Mouse (Mus musculus): ENCODE data around the gene Hsph1. TPM values are rescaled to one million over a fixed set of nuclear protein-coding genes. Genes with fewer than 3 reads are reported as not detected.

Hsph1 gene
- polyA plus RNA-seq, 1 experiment from 2014 or later, result 19.4 TPM

GRCm38 (mm10) chr5:149587327-149587895 is 48.8 kb downstream of the Hsph1 start:
- H3K27me3 ChIP-seq (ENCODE audit: control insufficient read depth, insufficient read depth, low read depth, low read length), result no peaks in the 10 kb centered on the region
- 33% methylated on average over 11 of the region's 11 CpGs for whole genome bisulfite sequencing (ENCODE audit: insufficient replicate concordance)
- H3K4me2 ChIP-seq (ENCODE audit: low read depth, low read length), result no peak overlapping the region
- H3K4me1 ChIP-seq (ENCODE audit: control insufficient read depth, low read depth, low read length), result no peaks in the 10 kb centered on the region
- H3K9ac ChIP-seq (ENCODE audit: low read depth, low read length), result no peak overlapping the region
- H3K36me3 ChIP-seq (ENCODE audit: control insufficient read depth, insufficient read depth), result no peaks in the 10 kb centered on the region
- no peak for ATAC-seq (ENCODE audit: low read depth)
- H3K27ac ChIP-seq (ENCODE audit: low read length), result no peak overlapping the region
- H3K9me3 ChIP-seq (replicated peaks; ENCODE audit: control insufficient read depth, low read length), result no peaks in the 10 kb centered on the region
- no peak overlapping the region for H3K4me3 ChIP-seq (ENCODE audit: low read depth, low read length)

GRCm38 (mm10) chr5:149585910-149586309 is 50.3 kb downstream of the Hsph1 start:
- Histone ChIP-seq H3K36me3 (ENCODE audit: control insufficient read depth, insufficient read depth) (no peaks in the 10 kb centered on the region), H3K9me3 (replicated peaks; ENCODE audit: control insufficient read depth, low read length) (no peaks in the 10 kb centered on the region), H3K4me3 (ENCODE audit: low read depth, low read length) (no peak overlapping the region), H3K4me2 (ENCODE audit: low read depth, low read length) (no peak overlapping the region), H3K27ac (ENCODE audit: low read length) (no peak overlapping the region), H3K27me3 (ENCODE audit: control insufficient read depth, insufficient read depth, low read depth, low read length) (no peaks in the 10 kb centered on the region), H3K9ac (ENCODE audit: low read depth, low read length) (no peak overlapping the region), H3K4me1 (ENCODE audit: control insufficient read depth, low read depth, low read length) (no peaks in the 10 kb centered on the region)
- ATAC-seq (ENCODE audit: low read depth), result no peak; the same call in 1 of the 2 replicates
- WGBS (ENCODE audit: insufficient replicate concordance), result 54% methylated on average over 10 of the region's 10 CpGs

GRCm38 (mm10) chr5:149585231-149585630 is 50.9 kb downstream of the Hsph1 start:
- Histone ChIP-seq H3K4me3 (ENCODE audit: low read depth, low read length) (no peak overlapping the region), H3K27ac (ENCODE audit: low read length) (no peak overlapping the region), H3K27me3 (ENCODE audit: control insufficient read depth, insufficient read depth, low read depth, low read length) (no peaks in the 10 kb centered on the region), H3K36me3 (ENCODE audit: control insufficient read depth, insufficient read depth) (no peaks in the 10 kb centered on the region), H3K4me2 (ENCODE audit: low read depth, low read length) (no peak overlapping the region), H3K4me1 (ENCODE audit: control insufficient read depth, low read depth, low read length) (no peaks in the 10 kb centered on the region), H3K9ac (ENCODE audit: low read depth, low read length) (no peak overlapping the region), H3K9me3 (replicated peaks; ENCODE audit: control insufficient read depth, low read length) (no peaks in the 10 kb centered on the region)
- WGBS (ENCODE audit: insufficient replicate concordance), result 45% methylated on average over 1 of the region's 1 CpGs
- no peak for ATAC-seq (ENCODE audit: low read depth)

- Histone ChIP-seq H3K9me3 (replicated peaks; ENCODE audit: control insufficient read depth, low read length) (no peaks in the 10 kb centered on the region), H3K4me2 (ENCODE audit: low read depth, low read length) (no peak overlapping the region), H3K9ac (ENCODE audit: low read depth, low read length) (no peak overlapping the region), H3K27me3 (ENCODE audit: control insufficient read depth, insufficient read depth, low read depth, low read length) (no peaks in the 10 kb centered on the region), H3K4me3 (ENCODE audit: low read depth, low read length) (no peak overlapping the region), H3K27ac (ENCODE audit: low read length) (no peak overlapping the region), H3K4me1 (ENCODE audit: control insufficient read depth, low read depth, low read length) (no peaks in the 10 kb centered on the region), H3K36me3 (ENCODE audit: control insufficient read depth, insufficient read depth) (no peaks in the 10 kb centered on the region)
- no peak for ATAC-seq (ENCODE audit: low read depth)
- 56% methylated on average over 8 of the region's 8 CpGs for WGBS (ENCODE audit: insufficient replicate concordance)
These were observed 52.0 kb downstream of the Hsph1 start for GRCm38 (mm10) chr5:149584154-149584655.

DNA sequence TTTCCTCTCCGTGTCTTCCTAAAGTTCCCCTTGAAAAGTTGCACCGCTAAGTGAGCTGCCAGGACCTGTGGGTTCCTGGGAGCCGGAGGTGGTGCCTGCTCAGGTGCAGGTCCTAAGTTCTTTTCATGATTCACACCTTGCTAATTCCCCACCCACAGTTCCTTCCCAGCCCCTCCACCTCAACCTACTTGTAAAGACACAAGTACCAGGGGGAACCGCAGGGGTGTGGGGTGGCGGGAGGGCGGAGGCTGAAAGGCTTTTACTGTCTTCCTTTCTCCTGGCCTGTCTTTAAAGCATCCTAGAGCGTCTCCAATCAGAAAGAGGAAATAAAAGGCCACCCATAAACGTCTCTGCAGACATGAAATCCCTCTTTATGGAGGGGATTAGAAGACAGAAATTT is 52.7 kb downstream of the Hsph1 start:
- H3K4me2 ChIP-seq (ENCODE audit: low read depth, low read length), result no peak overlapping the region
- H3K9me3 ChIP-seq (replicated peaks; ENCODE audit: control insufficient read depth, low read length), result no peaks in the 10 kb centered on the region
- no peaks in the 10 kb centered on the region for H3K27me3 ChIP-seq (ENCODE audit: control insufficient read depth, insufficient read depth, low read depth, low read length)
- no peak overlapping the region for H3K4me3 ChIP-seq (ENCODE audit: low read depth, low read length)
- H3K36me3 ChIP-seq (ENCODE audit: control insufficient read depth, insufficient read depth), result no peaks in the 10 kb centered on the region
- no peak overlapping the region for H3K9ac ChIP-seq (ENCODE audit: low read depth, low read length)
- WGBS (ENCODE audit: insufficient replicate concordance), result 33% methylated on average over 8 of the region's 8 CpGs
- no peak for ATAC-seq (ENCODE audit: low read depth)
- no peak overlapping the region for H3K27ac ChIP-seq (ENCODE audit: low read length)
- H3K4me1 ChIP-seq (ENCODE audit: control insufficient read depth, low read depth, low read length), result no peaks in the 10 kb centered on the region

GRCm38 (mm10) chr5:149582642-149583262 is 53.4 kb downstream of the Hsph1 start:
- Histone ChIP-seq H3K27me3 (ENCODE audit: control insufficient read depth, insufficient read depth, low read depth, low read length) (no peaks in the 10 kb centered on the region), H3K27ac (ENCODE audit: low read length) (no peak overlapping the region), H3K9ac (ENCODE audit: low read depth, low read length) (no peak overlapping the region), H3K36me3 (ENCODE audit: control insufficient read depth, insufficient read depth) (no peaks in the 10 kb centered on the region), H3K4me3 (ENCODE audit: low read depth, low read length) (no peak overlapping the region), H3K4me1 (ENCODE audit: control insufficient read depth, low read depth, low read length) (no peaks in the 10 kb centered on the region), H3K4me2 (ENCODE audit: low read depth, low read length) (no peak overlapping the region), H3K9me3 (replicated peaks; ENCODE audit: control insufficient read depth, low read length) (no peaks in the 10 kb centered on the region)
- ATAC-seq (ENCODE audit: low read depth), result no peak
- WGBS (ENCODE audit: insufficient replicate concordance), result 29% methylated on average over 5 of the region's 5 CpGs

- Histone ChIP-seq H3K9ac (ENCODE audit: low read depth, low read length) (no peak overlapping the region), H3K4me2 (ENCODE audit: low read depth, low read length) (no peak overlapping the region), H3K4me3 (ENCODE audit: low read depth, low read length) (no peak overlapping the region), H3K27ac (ENCODE audit: low read length) (no peak overlapping the region), H3K27me3 (ENCODE audit: control insufficient read depth, insufficient read depth, low read depth, low read length) (no peaks in the 10 kb centered on the region), H3K36me3 (ENCODE audit: control insufficient read depth, insufficient read depth) (no peaks in the 10 kb centered on the region), H3K4me1 (ENCODE audit: control insufficient read depth, low read depth, low read length) (no peaks in the 10 kb centered on the region), H3K9me3 (replicated peaks; ENCODE audit: control insufficient read depth, low read length) (no peaks in the 10 kb centered on the region)
- 30% methylated on average over 10 of the region's 10 CpGs for WGBS (ENCODE audit: insufficient replicate concordance)
- ATAC-seq (ENCODE audit: low read depth), result no peak
These were observed 58.7 kb downstream of the Hsph1 start for GRCm38 (mm10) chr5:149577449-149577848.

- 53% methylated on average over 10 of the region's 10 CpGs for WGBS (ENCODE audit: insufficient replicate concordance)
- no peak overlapping the region for H3K4me2 ChIP-seq (ENCODE audit: low read depth, low read length)
- ATAC-seq (ENCODE audit: low read depth), result no peak
- H3K27ac ChIP-seq (ENCODE audit: low read length), result no peak overlapping the region
- no peaks in the 10 kb centered on the region for H3K9me3 ChIP-seq (replicated peaks; ENCODE audit: control insufficient read depth, low read length)
- H3K4me3 ChIP-seq (ENCODE audit: low read depth, low read length), result no peak overlapping the region
- H3K9ac ChIP-seq (ENCODE audit: low read depth, low read length), result no peak overlapping the region
- H3K27me3 ChIP-seq (ENCODE audit: control insufficient read depth, insufficient read depth, low read depth, low read length), result no peaks in the 10 kb centered on the region
- no peaks in the 10 kb centered on the region for H3K4me1 ChIP-seq (ENCODE audit: control insufficient read depth, low read depth, low read length)
- no peaks in the 10 kb centered on the region for H3K36me3 ChIP-seq (ENCODE audit: control insufficient read depth, insufficient read depth)
These were observed 59.2 kb downstream of the Hsph1 start for GRCm38 (mm10) chr5:149576977-149577376.

- H3K9ac ChIP-seq (ENCODE audit: low read depth, low read length), result no peak overlapping the region
- no peaks in the 10 kb centered on the region for H3K36me3 ChIP-seq (ENCODE audit: control insufficient read depth, insufficient read depth)
- H3K27ac ChIP-seq (ENCODE audit: low read length), result no peak overlapping the region
- H3K9me3 ChIP-seq (replicated peaks; ENCODE audit: control insufficient read depth, low read length), result no peaks in the 10 kb centered on the region
- H3K4me1 ChIP-seq (ENCODE audit: control insufficient read depth, low read depth, low read length), result no peaks in the 10 kb centered on the region
- no peak for ATAC-seq (ENCODE audit: low read depth)
- WGBS (ENCODE audit: insufficient replicate concordance), result 82% methylated on average over 13 of the region's 13 CpGs
- no peaks in the 10 kb centered on the region for H3K27me3 ChIP-seq (ENCODE audit: control insufficient read depth, insufficient read depth, low read depth, low read length)
- H3K4me3 ChIP-seq (ENCODE audit: low read depth, low read length), result no peak overlapping the region
- H3K4me2 ChIP-seq (ENCODE audit: low read depth, low read length), result no peak overlapping the region
These were observed 67.2 kb downstream of the Hsph1 start for GRCm38 (mm10) chr5:149568993-149569392.
